Mouse (Mus musculus): ENCODE results near the gene Phlda1. TPM values are rescaled to one million over a fixed set of nuclear protein-coding genes. Genes with fewer than 3 reads are reported as not detected.
A peak's percentile ranks its signal among the peaks of the same experiment; 100 is the strongest.
"Not testable (repeated sequence)": the region's sequence is repeated elsewhere in the genome, so short reads cannot be mapped to it uniquely, and the experiment has no call there.

Gene Phlda1
- polyA plus RNA-seq, 1 experiment = 91.0 TPM

DNA sequence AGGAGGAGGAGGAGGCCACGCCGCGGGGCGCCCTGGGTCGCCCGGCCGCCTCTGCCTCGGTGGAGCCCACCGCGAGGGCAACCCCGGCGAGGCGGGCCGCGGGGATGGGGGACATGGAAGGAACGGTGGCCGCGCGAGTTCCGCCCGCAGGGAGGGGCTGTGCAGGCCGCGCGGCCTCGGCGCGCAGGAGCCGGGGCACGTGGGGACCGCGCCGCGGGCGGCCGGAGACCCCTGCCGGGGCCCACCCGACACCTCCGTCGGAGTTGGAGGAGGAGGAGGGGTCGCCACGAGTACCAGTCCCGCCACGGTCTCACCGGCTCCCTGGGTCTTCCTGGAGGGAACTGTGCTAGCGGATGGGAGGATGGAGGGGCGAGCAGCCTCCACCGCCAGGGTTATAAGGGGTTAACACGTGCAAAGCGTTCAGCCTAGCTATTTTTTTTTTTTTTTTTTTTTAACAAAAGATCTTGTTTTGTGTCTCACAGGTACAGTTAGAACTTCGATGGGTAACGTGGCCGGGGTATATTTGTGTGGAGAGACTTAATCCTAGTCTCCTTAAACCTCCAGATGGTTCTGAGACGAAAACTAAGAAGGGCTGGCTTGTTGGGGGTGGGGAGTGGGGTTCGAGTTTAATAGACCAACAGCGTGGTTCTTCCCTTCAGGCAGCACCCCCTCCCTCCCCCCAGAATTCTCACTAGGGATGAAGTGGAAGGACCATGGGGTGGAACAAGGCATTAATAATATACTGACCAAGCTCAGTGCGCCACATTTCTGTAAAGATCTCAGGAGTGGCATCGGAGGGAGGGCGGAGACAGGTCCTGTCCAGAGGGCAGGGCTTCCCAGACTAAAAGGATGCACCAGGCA is 32.3 kb upstream of the Phlda1 start:
- TF ChIP-seq GATA1 (IDR thresholded peaks at IDR 0.05; ENCODE audit: borderline replicate concordance, low read length) = no peak
- no peak for TF ChIP-seq FLI1 (IDR thresholded peaks at IDR 0.05; ENCODE audit: low read length)
- H3K4me1 ChIP-seq = peaks cover 53% of the 10 kb centered on the region
- peak overlapping the region; percentile 97 for H3K4me3 ChIP-seq (replicated peaks)
- peaks cover 17% of the 10 kb centered on the region for H3K36me3 ChIP-seq (replicated peaks; ENCODE audit: low read length)
- H3K9me3 ChIP-seq = no peaks in the 10 kb centered on the region
- no peaks in the 10 kb centered on the region for H3K27me3 ChIP-seq (replicated peaks)

DNA sequence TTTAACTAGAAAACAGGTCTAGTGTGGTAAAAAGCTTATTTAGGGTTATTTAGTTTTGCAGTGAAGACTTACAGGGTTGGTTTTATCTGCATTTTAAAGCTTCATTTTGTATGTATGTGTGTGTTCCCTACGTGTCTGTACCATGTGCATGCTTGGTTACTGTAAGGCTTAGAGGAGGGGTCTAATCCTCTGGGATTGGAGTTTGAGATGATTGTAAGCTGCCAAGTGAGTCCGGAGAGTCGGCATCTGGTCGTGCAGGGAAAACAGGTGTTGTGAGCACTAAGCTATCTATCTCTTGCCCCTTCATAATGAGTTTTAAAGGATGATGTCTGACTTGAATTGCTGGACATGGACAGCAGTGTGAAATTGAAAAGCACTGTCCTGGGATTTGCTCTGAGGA is 29.8 kb upstream of the Phlda1 start:
- Histone ChIP-seq H3K27me3 (replicated peaks) (no peaks in the 10 kb centered on the region), H3K4me3 (replicated peaks) (peak overlapping the region; percentile 19), H3K9me3 (no peaks in the 10 kb centered on the region), H3K4me1 (peaks cover 69% of the 10 kb centered on the region), H3K36me3 (replicated peaks; ENCODE audit: low read length) (peaks cover 36% of the 10 kb centered on the region)
- TF ChIP-seq FLI1 (IDR thresholded peaks at IDR 0.05; ENCODE audit: low read length) (no peak), GATA1 (IDR thresholded peaks at IDR 0.05; ENCODE audit: borderline replicate concordance, low read length) (no peak)

DNA sequence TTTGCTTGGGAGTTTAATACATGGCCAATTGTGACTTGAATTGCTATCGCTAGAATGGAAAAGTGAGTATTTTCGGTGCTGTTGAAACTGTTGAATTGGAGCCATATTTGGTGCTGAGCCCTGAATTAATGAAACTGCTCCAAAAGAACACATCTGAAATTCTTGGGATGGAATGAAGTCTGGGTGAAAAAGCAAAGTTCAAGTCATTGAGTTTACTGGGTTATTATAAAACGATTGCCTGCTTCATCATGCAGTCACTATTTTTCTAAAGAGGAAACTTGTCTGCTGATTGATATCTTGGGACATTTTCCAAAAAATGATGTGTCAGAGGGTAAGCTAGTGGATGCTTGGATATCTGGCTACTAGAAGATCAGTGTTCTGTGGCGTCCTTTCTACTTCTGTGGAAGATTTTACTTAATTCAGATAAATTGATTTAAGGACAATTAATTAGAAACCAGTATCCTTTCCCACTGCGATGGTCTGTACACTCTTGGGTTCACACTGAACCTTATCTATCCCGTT is 29.0 kb upstream of the Phlda1 start:
- H3K4me3 ChIP-seq (replicated peaks) = no peak overlapping the region
- peaks cover 77% of the 10 kb centered on the region for H3K4me1 ChIP-seq
- H3K36me3 ChIP-seq (replicated peaks; ENCODE audit: low read length) = peaks cover 43% of the 10 kb centered on the region

DNA sequence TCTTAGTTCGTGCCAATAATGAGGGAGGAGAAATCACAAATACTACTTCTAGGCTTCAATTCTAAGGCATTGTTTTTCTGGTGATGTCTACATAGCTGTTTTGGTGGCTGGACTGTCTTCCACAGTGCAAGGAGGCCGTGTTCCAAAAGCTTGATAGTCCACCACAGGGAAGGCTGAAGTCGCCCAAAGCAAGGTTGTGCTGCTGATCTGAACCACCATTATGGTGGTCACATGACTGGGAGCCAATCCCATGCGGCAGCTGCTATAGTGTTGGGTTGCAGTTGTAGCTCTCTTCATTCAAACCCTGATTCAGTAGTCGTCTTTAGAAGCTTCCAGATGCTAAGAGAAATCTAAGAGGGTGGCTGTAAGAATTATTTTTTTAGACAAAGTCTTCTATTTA is 26.5 kb upstream of the Phlda1 start:
- peaks cover 91% of the 10 kb centered on the region for H3K4me1 ChIP-seq
- no peak for TF ChIP-seq FLI1 (IDR thresholded peaks at IDR 0.05; ENCODE audit: low read length)
- TF ChIP-seq GATA1 (IDR thresholded peaks at IDR 0.05; ENCODE audit: borderline replicate concordance, low read length) = no peak
- no peaks in the 10 kb centered on the region for H3K9me3 ChIP-seq
- H3K4me3 ChIP-seq (replicated peaks) = no peak overlapping the region
- H3K27me3 ChIP-seq (replicated peaks) = no peaks in the 10 kb centered on the region
- H3K36me3 ChIP-seq (replicated peaks; ENCODE audit: low read length) = peaks cover 68% of the 10 kb centered on the region

More for the DNA sequence above, 29.0 kb upstream of the Phlda1 start:
- Histone ChIP-seq H3K27me3 (replicated peaks) (no peaks in the 10 kb centered on the region), H3K9me3 (no peaks in the 10 kb centered on the region)
- TF ChIP-seq FLI1 (IDR thresholded peaks at IDR 0.05; ENCODE audit: low read length) = no peak
- TF ChIP-seq GATA1 (IDR thresholded peaks at IDR 0.05; ENCODE audit: borderline replicate concordance, low read length) = no peak

DNA sequence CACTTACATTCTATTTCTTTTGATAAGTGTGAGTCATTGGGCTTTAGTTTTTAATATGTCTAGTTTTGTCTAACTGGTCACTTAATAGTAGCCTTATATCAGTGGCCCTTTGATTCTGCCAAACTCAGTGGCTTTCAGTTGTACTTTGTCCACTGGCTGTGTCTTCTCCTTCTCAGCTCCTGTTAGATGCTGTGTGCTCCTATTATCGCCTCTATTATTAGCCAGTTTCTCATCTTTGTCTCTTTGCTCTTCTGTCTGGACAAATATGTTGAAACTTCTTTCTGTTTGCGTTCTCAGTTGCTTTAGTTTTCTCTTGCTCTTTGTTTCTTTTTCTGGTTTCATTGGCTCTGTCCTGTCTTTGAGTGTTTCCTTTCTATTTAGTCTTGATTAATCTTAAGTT is 23.4 kb upstream of the Phlda1 start:
- Histone ChIP-seq H3K27me3 (replicated peaks) (no peaks in the 10 kb centered on the region), H3K36me3 (replicated peaks; ENCODE audit: low read length) (peaks cover 85% of the 10 kb centered on the region), H3K9me3 (no peaks in the 10 kb centered on the region), H3K4me1 (peaks cover 75% of the 10 kb centered on the region), H3K4me3 (replicated peaks) (no peak overlapping the region)
- TF ChIP-seq FLI1 (IDR thresholded peaks at IDR 0.05; ENCODE audit: low read length) = no peak
- no peak for TF ChIP-seq GATA1 (IDR thresholded peaks at IDR 0.05; ENCODE audit: borderline replicate concordance, low read length)

DNA sequence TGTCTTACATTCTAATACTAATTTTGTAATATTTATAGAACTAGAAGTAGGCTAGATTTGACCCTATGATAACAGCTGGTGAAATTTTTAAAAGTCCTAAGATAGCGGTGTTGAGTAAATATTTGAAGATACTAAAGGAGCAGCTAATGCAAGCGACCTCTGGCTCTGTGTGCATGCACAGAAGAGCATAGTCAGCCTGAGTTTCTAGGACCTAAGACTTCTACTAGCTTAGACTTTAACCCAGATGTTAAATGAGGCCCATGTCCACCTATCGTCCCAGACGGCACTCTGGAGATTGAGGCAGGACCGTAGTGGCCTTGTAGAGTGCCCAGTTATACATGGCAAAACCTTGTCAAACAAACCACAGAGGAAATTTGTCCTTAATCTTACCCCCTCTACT is 22.0 kb upstream of the Phlda1 start:
- H3K36me3 ChIP-seq (replicated peaks; ENCODE audit: low read length) = peaks cover 92% of the 10 kb centered on the region
- TF ChIP-seq GATA1 (IDR thresholded peaks at IDR 0.05; ENCODE audit: borderline replicate concordance, low read length) (no peak), FLI1 (IDR thresholded peaks at IDR 0.05; ENCODE audit: low read length) (no peak)
- no peak overlapping the region for H3K4me3 ChIP-seq (replicated peaks)
- no peaks in the 10 kb centered on the region for H3K27me3 ChIP-seq (replicated peaks)
- peaks cover 73% of the 10 kb centered on the region for H3K4me1 ChIP-seq
- no peaks in the 10 kb centered on the region for H3K9me3 ChIP-seq

DNA sequence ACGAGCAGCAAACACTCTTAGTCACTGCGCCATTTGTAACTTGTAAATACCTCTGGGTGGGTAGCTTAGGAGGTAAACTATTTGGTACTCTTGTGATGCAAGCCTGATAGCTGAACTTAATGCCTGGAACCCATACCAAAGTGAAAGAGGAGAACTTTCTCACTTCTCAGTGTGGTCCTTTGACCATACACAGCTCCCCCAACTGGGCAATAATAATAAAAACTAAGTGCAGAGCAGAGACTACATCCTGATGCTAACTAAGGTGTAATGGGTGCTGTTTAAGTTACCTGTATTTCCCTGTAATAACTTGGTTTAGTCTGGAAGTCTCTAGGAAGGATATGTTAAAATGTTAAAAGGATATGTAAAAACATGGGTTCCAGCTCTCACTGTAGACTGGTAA is 17.3 kb upstream of the Phlda1 start:
- H3K9me3 ChIP-seq = no peaks in the 10 kb centered on the region
- peaks cover 93% of the 10 kb centered on the region for H3K36me3 ChIP-seq (replicated peaks; ENCODE audit: low read length)
- peaks cover 47% of the 10 kb centered on the region for H3K4me1 ChIP-seq
- H3K27me3 ChIP-seq (replicated peaks) = no peaks in the 10 kb centered on the region
- no peak overlapping the region for H3K4me3 ChIP-seq (replicated peaks)
- TF ChIP-seq FLI1 (IDR thresholded peaks at IDR 0.05; ENCODE audit: low read length) (no peak), GATA1 (IDR thresholded peaks at IDR 0.05; ENCODE audit: borderline replicate concordance, low read length) (no peak)

DNA sequence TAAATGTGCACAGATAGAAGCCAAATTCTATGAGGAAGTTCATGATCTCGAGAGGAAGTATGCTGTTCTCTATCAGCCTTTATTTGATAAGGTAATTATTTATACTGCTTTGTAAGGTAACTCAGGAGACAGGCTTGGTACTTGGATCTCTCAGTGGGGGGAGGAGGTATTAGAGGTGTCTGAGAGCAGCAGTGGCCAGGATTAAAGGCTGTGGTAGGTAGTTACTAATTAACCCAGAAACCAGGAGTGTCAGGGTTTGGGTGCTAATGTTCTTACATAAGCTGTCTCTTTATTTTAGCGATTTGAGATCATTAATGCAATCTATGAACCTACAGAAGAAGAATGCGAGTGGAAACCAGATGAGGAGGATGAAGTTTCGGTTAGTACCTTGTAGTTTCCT is 16.0 kb upstream of the Phlda1 start:
- Histone ChIP-seq H3K4me1 (peaks cover 34% of the 10 kb centered on the region), H3K36me3 (replicated peaks; ENCODE audit: low read length) (peaks cover 93% of the 10 kb centered on the region)

DNA sequence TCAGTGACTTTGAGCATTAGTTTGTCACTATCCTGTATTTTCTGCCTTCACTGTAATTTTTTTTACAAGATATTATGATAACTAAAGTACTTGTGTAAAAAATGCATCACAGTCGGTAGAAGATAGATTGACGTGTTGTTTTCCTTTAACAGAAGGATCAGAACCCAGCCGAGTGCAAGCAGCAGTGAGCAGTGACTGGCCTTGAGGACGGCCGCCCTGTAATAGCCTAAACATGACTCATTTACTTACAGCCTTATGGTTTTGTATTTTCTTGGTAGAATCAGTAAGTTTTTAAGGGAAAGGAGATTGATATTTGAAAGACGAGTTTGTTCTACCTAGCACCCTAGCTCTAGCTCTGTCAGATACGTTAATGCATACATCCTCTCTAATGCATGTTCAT is 10.2 kb upstream of the Phlda1 start:
- H3K9me3 ChIP-seq = no peaks in the 10 kb centered on the region
- peaks cover 74% of the 10 kb centered on the region for H3K36me3 ChIP-seq (replicated peaks; ENCODE audit: low read length)
- H3K27me3 ChIP-seq (replicated peaks) = no peaks in the 10 kb centered on the region
- peaks cover 5% of the 10 kb centered on the region; the same call in 1 of the 2 replicates for H3K4me1 ChIP-seq
- TF ChIP-seq GATA1 (IDR thresholded peaks at IDR 0.05; ENCODE audit: borderline replicate concordance, low read length) = no peak
- no peak for TF ChIP-seq FLI1 (IDR thresholded peaks at IDR 0.05; ENCODE audit: low read length)
- no peak overlapping the region for H3K4me3 ChIP-seq (replicated peaks)

More for the DNA sequence above, 16.0 kb upstream of the Phlda1 start:
- not testable (repeated sequence) for H3K27me3 ChIP-seq (replicated peaks); H3K4me3 ChIP-seq (replicated peaks); H3K9me3 ChIP-seq

DNA sequence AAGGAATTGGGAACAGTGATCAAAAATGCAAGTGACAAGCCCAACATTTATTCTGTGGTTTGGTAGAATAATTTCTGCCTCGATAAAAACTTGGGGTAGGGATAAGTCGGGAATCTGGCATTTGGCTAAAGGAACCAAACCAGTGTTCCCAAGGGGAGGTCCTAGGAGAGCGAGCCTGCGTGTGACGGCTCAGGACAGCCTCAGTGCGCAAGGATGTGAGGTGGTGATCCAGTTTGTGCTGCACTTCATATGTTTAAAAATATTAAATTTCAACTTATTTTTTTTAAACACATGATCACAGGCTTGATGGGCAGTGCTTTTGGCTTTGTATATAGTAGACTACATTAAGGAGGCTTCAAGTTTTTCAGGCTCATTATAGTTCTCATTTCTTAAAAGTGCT is 6.2 kb upstream of the Phlda1 start:
- H3K9me3 ChIP-seq = no peaks in the 10 kb centered on the region
- peaks cover 38% of the 10 kb centered on the region for H3K36me3 ChIP-seq (replicated peaks; ENCODE audit: low read length)
- H3K4me1 ChIP-seq = peaks cover 19% of the 10 kb centered on the region
- H3K27me3 ChIP-seq (replicated peaks) = no peaks in the 10 kb centered on the region
- TF ChIP-seq FLI1 (IDR thresholded peaks at IDR 0.05; ENCODE audit: low read length) = no peak
- no peak for TF ChIP-seq GATA1 (IDR thresholded peaks at IDR 0.05; ENCODE audit: borderline replicate concordance, low read length)
- no peak overlapping the region for H3K4me3 ChIP-seq (replicated peaks)
